Mouse (Mus musculus): Measurements from ENCODE around the gene Fam20b. TPM values are rescaled to one million over a fixed set of nuclear protein-coding genes. Genes with fewer than 3 reads are reported as not detected.
"Not testable (repeated sequence)": the region's sequence is repeated elsewhere in the genome, so short reads cannot be mapped to it uniquely, and the experiment has no call there.

Gene Fam20b
- total RNA-seq, 2 experiments from 2014 or later = 29.0 to 30.2 TPM

DNA sequence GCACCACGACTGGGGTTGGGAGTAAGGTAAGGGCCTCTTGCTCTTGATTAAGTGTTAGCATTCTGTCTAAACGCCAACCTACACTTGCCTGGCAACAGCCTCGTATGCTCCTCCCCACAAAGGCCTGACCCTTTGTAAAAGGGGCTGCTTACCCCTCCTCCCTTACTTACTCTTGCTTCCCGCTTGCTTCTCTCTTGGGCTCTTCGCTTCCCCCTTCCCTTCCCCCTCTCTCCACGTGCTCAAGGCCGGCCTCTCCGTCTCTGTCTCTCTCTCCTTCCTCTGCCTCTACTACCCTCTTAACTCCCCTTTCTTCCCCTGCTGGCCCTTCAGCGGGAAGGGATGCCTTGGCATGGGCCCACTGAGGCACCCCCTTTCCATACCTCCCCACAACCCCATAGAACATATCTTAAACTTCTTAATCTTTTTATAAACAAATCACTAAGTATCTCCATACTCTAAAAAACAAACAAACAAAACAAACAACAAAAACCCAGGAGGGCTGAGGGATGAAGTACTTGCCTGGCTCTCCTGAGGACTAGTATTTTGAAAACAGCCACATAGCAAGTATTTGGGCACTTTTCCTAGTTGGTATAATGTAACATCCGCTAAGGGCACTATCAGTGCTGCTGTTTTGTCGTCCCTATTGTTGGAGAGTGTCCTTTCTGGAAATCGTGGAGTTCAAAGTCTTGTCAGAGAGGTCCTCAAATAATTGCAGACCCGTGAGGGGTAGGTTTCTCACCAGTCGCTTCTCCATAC lies 46.0 kb downstream of the Fam20b start:
- no peak for DNase-seq

DNA sequence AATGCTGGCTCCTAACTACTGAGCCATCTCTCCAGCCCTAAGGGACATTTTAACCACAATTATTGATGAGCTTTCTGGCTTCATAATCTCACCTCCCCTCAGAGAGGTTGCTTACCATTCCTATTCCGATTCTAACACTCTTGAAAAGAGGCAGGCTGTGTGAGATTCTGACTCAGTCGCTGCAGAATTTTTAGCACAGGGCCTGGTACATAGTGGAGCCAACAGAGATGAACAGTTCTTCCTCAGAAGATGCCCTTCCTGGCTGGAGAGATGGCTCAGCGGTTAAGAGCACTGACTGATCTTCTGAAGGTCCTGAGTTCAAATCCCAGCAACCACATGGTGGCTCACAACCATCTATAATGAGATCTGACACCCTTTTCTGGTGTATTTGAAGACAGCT lies 47.0 kb downstream of the Fam20b start:
- DNase-seq = no peak

DNA sequence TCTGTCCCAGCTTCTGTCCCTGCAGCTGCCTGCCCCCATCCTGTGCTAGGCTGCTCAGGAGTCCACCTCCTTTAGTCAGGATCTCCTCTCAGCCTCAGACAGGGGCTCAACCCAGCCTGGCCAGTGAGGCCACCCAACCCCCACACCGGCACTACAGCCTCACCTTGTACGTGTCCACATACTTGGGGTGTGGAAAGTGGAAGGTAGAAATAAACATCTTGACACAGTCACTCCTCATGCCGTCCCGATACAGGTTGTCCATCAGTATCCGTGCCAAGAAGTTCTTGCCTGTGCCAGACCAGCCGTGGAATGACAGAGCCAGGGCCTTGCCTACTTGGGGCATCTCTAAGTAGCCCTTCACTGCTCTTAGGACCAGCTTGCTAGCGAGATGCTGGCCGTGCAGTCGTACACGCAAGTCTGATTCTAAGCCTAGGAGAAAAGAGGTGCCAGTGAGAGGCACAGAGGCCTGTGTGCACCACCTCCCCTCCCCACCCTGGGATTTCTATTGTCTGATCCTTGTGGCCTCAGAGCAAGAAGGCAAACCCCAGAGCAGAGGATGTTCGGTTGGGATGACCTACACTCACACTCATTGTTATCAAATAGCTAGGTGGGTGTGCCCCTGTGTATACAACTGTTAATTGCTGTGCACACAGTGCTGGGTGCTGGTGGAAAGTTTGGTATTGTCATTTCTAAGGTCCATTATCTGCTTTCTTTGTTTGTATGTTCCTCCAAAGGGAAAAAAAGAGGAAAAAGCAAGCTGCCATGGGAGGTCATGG lies 49.5 kb downstream of the Fam20b start:
- DNase-seq = no peak

DNA sequence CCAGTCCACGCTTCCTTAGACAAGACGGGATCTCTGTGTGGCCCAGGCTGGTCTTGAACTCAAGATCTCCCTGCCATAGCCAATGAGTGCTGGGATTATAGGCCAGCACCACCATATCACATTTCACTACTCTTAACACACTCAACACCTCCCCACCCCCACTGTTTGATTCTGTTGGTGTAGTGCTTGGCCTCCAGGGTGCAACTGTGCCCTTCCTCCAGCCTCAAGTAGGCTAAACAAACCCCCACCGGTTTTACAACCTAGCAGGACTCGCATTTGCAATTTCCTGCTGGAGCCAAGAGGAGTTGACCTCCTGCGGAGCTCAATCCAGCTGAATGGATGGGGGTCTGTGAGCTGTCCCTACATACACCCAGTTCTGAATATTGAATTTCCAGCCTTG lies 50.3 kb downstream of the Fam20b start:
- no peak for DNase-seq

DNA sequence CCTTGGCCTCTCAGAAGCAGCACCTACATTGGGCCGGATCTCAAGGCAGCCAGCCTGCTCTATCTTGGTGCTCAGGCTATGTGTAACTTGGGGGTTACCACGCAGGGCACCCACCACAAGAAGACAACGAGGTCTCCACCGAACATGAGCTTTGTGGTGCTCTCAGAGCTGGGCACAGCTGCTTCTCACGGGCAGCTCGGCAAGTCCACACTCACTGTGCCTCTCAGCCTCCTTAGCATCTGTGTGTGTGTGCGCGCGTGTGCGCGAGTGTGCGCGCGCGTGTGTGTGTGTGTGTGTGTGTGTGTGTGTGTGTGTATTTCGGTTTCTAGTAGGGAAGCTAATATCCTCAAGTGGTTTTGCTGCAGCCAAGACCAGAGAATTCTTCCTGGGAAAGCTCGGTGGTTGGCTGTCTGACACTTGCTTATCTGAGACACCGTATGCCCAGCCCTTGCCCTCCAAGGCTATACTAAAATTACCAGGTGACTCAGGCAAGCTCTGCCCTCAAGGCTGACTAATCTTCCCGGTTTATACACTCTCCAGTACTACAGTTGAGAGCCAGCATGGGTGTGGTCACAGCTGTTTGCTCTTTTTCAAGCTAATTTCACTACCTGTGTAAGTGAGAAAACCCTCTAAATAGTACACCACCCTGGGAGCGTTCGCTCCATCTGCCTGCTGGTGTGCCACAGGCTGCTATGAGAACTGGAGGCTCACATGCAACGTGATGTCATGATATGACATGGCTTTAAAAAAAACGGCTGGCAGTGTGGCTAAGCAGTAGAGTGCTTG lies 51.6 kb downstream of the Fam20b start:
- DNase-seq = no peak

DNA sequence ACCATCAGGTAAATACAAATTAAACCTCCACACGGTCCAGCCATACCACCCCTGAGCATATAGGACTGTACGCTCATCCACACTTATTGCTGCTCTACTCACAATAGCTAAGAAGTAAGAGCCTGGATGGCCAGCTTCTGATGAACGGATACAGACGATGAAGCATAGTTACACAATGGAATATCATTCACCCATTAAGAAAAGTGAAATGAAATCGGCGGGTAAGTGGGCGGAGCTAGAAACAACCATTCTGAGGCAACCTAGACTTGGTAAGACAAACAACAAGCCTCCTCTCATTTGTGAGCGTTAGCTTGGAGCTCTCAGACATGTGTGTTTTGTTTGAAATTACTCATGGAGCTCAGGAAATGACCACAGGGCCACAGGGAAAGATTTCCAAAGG lies 53.1 kb downstream of the Fam20b start:
- no peak for DNase-seq

DNA sequence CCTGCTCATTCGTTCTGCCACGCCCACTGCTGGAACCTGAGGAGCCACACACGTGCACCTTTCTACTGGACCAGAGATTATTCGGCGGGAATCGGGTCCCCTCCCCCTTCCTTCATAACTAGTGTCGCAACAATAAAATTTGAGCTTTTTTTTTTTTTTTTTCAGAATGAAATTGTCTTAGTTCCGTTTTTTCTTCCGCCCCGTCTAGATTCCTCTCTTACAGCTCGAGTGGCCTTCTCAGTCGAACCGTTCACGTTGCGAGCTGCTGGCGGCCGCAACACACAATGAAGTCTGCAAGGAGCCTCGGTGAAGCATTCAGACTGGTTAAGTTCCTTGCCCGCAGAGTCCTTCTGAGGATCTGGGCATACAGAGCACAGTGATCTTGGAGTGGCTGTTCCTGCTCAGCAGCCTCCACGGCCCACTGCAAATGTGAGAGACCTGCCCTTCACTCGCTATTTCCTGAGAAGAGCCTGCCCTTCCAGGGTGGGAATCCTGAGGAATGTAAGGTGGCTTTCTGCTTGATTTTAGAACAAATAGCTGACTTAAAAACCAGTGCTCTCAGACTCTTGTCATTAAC lies 58.1 kb downstream of the Fam20b start:
- DNase-seq = not testable (repeated sequence)

DNA sequence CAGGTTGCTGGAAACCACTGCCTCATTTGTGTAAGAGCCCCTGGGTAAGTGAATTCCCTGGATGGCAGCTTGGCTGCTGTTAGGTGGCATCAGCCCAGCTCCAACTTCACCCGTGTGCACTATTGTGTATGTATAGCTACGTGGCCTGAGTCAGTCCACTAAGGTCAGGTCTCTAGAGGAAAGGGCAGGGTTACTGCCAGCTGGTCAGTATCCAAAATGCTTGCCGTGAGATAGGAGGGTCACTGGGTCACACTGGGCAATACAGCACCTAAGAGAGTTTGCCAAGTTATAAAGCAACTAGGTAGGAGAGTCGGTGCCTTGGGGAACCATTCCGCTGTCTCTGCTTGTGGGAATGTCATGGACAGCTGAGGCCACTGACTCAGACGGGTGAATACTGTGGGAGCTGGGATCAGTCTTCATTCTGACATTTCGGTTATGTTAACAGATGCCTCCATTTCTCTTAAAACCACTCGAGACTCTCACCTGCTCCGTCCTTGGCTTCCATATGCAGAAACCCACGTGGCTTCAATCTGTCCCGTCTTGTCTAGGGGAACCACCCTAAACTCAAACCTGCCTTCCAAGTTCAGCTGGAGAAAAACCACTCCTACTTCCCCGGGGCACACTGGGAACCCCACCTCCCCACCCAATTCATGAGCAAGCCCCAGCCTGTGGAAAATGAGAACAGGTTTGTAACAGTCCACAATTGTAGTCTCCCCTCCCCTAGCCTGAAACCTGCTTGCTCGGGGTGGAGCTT lies 58.8 kb downstream of the Fam20b start:
- no peak for DNase-seq

DNA sequence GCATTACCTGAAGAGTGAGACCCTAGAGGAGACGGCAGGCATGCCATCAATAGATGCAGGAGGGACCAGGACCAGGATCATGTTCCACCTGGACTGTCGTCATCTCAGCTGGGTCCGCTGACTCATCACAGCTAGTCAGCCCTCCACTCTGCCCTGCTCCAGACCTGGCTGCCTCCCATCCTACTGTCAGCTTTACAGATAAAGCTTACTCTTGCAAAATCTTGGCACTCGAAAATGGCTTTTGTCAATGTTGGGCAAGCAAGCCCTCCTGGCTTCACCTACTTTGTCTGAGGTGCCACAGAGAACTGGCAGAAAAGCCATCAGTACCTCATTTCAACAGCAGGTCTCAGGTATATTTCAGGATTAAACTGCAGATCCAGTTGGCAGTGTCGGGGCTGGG lies 60.2 kb downstream of the Fam20b start:
- no peak for DNase-seq

DNA sequence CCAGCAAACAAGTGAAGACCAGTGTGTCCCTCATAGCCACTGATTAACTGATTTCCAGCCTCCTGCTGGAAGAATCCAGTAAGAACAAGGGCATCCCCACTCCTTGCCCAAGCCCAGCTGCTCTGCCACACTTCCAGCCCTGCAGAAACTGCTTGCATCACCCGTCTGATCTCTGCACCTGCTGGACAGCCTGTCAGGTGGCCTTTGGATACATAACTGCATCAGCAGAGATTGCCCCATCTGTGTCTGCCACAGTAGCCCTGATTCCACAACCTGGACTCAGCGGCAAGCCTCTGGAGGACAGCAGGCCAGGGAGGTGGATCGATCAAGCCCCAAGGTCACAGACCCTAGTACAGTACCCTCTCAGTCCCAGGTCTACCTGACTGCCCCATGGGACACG lies 61.4 kb downstream of the Fam20b start:
- DNase-seq = no peak

DNA sequence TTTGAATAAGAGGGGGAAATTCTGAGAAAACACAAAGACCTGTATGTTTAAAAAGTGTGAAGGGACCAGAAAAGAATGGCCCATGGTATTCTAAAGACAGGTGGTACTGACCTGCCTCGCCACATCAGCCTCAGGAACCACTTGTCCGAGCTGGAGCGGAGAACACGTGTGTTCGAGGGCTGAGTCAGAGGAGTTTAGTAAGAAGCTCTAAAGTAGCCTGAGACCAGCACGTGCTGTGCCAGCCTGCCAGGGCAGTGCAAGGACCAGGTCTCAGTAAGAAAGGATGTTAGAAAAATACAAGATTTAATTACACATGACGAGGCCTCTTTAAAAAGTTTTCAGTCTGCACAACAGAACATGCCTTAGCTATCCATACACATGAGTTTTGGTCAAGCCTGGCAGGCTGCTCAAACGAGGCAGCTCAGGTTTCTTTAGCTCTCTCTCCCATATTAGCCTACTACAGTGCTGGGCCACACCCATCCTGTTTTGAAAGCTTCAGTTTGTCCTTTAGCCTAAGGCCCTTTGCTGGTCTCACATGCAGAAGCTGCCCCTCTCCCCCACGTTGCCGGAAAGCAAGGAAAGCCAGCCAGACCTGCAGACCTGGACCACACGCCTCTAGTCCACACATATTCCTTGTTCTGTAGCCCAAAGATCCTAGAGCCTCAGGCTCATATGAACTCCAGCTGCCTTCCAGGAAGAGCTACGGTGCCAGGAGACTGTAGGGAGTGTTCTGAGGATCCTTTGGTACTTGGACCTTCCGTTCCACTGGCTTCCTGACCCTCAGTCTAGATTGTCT lies 64.0 kb downstream of the Fam20b start:
- DNase-seq = no peak

DNA sequence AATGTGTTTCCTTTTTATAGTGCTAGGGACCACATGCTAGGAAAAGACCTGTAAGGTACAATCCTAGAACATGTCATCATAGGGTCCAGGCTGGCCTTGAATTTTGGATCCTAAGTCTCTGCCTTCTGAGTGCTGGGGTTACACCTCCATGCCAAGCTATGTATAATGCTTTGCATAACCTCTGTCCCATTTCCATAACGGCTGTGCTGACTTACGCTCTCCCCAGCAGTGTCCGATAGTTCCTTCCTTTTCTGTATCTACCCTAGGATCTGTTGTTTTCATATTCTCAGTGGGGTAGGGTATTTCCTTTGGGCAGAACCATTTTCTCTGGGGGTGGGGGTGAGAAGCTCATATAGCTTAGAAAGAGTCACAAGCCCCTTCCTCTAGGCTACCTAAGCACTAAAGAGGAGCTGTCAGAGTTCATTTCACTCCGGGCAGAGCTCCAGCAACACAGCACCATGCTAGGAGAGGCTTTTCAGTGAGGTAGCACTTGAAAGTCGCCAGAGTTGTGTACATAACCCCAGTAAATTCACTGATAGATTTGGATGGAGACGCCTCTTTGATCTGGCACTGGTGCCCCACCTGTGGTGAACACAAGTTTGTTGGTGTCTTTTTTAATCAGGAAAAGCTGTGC lies 66.6 kb downstream of the Fam20b start:
- DNase-seq = no peak

DNA sequence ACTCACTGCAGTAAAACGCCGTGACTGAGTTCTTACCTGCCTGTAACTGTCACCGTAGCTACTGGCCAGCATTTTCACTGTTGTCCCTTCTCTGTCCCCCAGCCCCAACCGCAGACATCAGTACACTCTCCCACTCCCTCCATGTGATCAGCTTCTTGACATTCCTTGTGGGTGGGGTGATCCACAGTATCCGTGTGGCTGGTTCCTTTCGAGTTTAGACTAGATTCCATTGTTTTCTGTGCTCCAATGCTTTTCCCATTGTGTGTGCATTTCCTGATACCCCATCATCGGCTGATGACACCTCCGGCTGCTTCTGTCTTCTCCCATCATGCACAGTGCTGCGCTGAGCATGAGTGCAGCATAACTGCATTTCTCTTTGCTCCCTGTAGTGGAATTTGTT lies 68.3 kb downstream of the Fam20b start:
- no peak for DNase-seq

DNA sequence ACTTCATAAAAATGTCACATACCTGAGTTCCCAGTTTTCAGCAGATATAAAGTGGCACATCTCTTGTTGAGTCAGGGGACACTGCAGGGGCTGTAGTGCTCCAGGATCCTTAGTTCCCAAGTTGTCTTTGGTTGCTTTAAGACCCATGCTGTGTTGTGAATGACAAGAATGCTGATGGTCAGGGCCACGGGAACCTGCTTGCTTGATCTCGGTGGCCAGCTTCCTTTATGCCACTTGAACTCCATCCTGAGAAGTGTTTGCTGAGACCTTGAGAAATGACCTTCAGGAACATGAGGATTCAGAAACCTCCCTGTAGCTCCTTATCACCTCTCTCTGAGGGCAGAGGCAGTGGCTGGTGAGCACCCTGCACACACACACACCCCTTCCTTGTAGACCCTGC lies 70.2 kb downstream of the Fam20b start:
- DNase-seq = no peak

DNA sequence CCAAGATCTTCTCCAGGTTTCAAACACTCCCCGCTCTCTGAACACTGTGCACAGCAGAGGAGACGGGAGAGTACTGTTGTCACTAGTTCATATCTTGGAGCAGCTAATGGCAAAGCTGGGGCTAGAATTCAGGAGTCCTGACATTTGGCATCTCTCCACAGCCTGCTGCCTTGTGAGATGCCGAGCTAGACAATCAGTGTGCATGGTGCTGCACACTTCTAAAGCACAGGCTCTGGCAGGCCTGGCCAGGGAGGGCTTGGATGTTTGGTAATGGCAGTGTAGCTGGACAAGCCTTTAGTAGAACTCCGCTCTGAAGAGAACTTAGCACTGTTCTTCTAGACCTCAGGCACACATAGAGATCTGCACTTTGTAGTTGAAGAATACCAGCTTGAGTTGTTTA lies 72.9 kb downstream of the Fam20b start:
- no peak for DNase-seq

DNA sequence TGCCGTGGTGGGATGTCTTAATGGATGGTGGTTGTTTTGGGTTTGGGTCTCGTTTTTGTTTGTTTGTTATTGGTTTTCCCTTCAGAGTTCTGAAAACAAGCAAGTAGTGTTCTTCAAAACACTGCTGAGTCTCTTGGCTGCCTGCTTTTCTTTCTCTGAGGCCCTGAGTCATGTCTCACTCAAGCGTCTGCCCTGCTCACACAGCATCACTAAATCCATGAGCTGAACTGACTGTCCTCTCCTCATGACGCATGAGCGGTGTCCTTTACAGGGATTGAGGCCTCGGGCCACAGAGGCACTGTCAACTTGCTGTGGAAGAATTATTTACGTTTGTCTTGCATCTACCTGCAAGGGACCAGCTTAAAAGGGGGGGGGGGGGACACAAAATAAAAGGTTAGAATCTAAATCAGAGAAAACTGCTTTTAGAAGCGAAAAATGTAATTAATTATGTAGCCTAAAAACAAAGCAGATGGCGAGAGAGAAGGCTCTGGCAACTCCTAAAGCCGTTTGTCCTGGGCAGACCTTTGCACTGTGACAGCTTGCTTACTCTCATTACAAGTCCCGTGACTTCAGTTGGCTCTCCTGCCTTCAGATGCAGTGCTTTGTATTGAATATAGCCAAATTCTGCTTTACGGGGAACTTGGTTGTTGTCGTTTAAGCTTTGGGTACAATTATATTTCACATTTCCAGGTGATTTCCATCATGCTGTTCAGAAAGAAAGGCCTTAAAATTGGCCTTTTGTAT lies 73.9 kb downstream of the Fam20b start:
- no peak for DNase-seq

DNA sequence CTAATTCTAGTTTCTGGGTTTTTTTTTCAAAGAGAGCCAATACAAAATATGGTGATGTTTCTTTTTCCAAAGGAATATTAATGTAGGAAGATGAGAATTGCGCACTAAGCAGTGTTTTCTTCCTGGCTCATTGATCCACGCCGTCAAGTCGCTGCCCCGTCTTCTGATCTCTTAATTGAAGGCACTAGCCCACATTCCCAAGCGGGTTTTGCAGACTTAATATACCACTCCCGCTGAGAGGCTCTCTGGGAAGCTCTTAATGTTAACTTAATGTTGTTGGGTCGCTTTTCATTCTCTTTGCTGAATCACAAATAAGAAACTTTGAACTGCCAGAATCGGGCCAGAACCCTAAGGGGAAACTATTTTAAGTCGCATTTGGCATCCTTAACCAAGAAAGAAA lies 74.8 kb downstream of the Fam20b start:
- no peak for DNase-seq

DNA sequence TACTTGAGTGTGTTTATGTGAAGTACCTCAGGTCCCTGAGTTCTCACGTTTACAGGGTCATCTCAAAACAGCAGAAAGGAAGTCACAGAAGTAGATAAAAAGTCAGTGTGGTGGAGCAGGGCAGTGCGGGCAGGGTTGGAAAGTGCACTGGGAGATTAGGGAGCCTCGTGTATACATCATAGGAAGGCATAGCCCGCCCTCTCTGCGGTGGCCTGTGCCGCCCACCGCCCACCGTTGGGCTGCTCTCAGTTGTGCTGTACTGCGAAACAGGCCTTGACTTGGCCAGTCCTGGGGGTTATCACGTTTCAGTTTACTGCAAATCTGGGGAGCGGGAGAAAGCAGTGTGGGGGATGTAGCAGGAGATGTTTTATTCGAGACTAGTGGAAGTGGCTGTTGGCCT lies 76.1 kb downstream of the Fam20b start:
- no peak for DNase-seq

DNA sequence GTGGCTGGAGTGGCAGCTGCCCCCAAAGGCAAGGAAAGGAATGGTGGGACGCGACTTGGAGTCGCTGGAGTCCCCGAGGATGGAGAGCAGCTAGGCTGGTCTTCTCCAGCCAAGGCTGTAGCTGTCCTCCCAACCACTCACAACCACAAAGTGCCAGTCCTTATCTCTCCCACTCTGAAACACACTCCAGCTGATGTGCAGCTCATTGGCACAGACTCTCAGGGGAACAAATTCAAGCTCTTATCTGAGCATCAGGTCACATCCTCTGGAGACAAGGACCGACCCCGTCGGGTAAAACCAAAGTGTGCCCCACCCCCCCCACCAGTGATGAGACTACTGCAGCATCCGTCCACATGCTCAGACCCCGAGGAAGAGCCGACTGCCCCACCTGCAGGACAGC lies 77.1 kb downstream of the Fam20b start:
- DNase-seq = no peak

DNA sequence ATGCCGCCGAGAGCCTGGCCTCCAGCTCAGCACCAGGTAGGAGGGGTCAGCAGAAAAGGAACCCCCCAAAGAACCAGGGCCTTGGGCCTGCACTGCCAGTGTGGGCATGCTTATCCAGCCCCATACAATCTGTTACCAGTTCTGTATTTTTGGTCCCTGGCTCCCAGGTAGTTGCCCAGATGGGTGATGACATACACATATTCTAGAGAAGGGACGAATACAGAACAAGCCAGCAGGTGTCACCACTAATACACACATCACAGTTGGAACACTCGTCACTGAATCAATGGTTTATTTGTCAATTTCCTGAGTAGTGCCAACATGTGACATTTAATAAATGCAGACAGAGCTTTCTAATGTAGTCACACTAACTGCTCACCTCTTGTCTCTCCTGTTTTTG lies 78.3 kb downstream of the Fam20b start:
- no peak for DNase-seq
